Mouse (Mus musculus): ENCODE measurements around the gene Mob4. TPM values are rescaled to one million over a fixed set of nuclear protein-coding genes. Genes with fewer than 3 reads are reported as not detected.
A peak's percentile ranks its signal among the peaks of the same experiment; 100 is the strongest.

Mob4 gene
- total and polyA plus RNA-seq, 2 experiments from 2014 or later, result 95.9 to 155 TPM

DNA sequence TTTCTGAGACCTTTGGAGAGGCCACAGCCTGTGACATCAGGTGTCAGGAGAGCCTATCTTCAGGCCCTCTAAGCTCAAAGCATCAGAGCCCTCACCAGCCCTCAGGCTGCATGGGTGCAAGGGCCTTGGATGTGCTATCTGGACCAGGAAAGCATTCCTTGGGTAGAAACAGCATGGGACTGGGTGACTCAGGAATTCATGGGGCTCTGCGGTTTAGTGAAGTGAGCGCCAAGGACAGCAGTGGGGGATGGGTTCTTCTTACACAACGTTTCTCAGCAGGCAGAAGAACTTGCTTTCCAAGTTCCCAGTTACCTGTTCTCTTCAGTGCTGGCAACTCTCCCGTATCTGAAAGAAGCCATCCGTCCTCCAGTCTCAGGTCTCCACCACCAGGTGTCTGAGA lies 33.0 kb downstream of the Mob4 start:
- no peak for TF ChIP-seq CTCF (IDR thresholded peaks at IDR 0.05; ENCODE audit: low read depth)
- WGBS, result 63% methylated on average over 5 of the region's 5 CpGs

GRCm38 (mm10) chr1:55167560-55167959 lies 36.5 kb downstream of the Mob4 start:
- H3K4me1 ChIP-seq (ENCODE audit: insufficient read depth), result no peaks in the 10 kb centered on the region
- ATAC-seq, result no peak

More for the DNA sequence above, 33.0 kb downstream of the Mob4 start:
- H3K36me3 ChIP-seq (ENCODE audit: insufficient read depth), result no peaks in the 10 kb centered on the region
- no peak overlapping the region for H3K4me3 ChIP-seq (ENCODE audit: low read depth, low read length)
- no peaks in the 10 kb centered on the region for H3K4me1 ChIP-seq (ENCODE audit: insufficient read depth)
- no peak for ATAC-seq
- no peak overlapping the region for H3K4me2 ChIP-seq (ENCODE audit: low read depth)
- peaks cover under 1% of the 10 kb centered on the region; the same call in 1 of the 2 replicates for H3K9me3 ChIP-seq (ENCODE audit: low read length)
- no peak overlapping the region for H3K27ac ChIP-seq (ENCODE audit: low read depth, low read length)
- H3K9ac ChIP-seq, result no peak overlapping the region
- DNase-seq, result no peak
- H3K27me3 ChIP-seq (ENCODE audit: insufficient read depth, low read length), result no peaks in the 10 kb centered on the region

DNA sequence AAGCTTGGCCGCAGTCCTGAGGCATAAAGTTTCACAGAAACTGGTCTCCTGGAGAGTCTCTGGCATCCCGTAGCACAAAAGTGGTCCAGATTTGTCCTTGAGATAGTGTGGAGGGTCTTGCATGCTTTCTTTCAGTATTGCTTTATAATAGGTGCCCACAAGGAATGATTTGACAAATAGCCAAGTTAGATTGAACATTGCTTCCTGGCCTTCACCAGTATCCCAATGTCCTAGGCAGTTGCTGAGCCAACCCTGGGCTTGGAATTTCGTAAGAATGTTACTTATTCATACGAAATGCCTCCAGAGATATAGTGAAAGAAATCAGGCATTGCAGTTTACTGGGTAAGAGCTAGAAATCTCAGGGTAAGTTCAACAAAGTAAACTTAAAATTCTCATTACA lies 37.6 kb downstream of the Mob4 start:
- TF ChIP-seq CTCF (IDR thresholded peaks at IDR 0.05; ENCODE audit: low read depth), result no peak
- WGBS, result 96% methylated on average over 4 of the region's 4 CpGs

More at GRCm38 (mm10) chr1:55167560-55167959, 36.5 kb downstream of the Mob4 start:
- H3K9ac ChIP-seq, result no peak overlapping the region
- H3K4me2 ChIP-seq (ENCODE audit: low read depth), result no peak overlapping the region
- H3K4me3 ChIP-seq (ENCODE audit: low read depth, low read length), result no peak overlapping the region
- no peak for DNase-seq
- WGBS, result 76% methylated on average over 4 of the region's 4 CpGs
- TF ChIP-seq CTCF (IDR thresholded peaks at IDR 0.05; ENCODE audit: low read depth), result no peak
- no peaks in the 10 kb centered on the region for H3K36me3 ChIP-seq (ENCODE audit: insufficient read depth)
- peaks cover 4% of the 10 kb centered on the region; the same call in 1 of the 2 replicates for H3K9me3 ChIP-seq (ENCODE audit: low read length)
- H3K27me3 ChIP-seq (ENCODE audit: insufficient read depth, low read length), result no peaks in the 10 kb centered on the region
- H3K27ac ChIP-seq (ENCODE audit: low read depth, low read length), result no peak overlapping the region

DNA sequence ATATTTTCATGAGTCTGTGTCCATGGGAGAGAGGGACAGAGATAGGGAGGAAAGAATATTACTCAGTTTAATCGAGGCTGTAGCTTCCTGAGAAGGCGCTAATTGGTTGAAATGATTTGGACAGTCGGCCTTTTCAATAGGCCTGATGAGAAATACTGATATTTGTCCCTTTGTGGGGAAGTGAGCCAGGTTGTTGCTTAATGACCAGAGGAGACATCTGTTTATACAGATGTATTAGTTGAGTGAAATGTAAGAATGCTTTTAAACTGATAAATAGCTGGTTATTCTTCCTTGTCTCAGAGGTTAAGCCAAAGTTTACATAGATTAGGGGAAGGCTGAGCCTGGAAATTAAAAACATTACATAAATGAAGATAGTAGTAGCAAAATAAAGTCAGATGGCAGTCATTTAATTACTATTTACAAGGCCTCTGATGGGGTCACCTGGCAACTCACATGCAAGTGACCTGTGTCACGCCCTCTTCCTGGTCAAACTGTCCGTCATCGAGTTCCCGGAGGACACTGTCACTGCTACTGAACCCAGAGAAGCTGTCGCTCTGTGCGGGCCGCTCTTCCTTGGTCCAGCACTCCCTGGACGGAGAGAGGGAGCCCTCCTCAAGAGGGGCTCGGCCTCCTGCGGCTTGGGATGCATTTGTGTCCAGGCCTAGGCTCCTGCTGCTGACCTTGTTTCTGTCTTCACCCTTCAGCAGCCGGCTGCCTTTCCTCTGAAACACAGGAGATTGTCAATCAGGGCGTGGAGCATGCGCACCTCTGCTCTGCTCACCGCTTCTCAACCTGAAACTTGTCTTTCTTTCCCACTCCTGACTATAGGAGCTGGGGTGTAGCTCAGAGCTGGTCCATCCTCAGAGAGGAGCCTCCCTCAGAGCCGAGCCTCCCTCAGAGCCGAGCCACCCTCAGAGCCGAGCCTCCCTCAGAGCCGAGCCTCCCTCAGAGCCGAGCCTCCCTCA lies 40.6 kb downstream of the Mob4 start:
- 71% methylated on average over 22 of the region's 22 CpGs for WGBS
- Histone ChIP-seq H3K27me3 (ENCODE audit: insufficient read depth, low read length) (no peaks in the 10 kb centered on the region), H3K4me1 (ENCODE audit: insufficient read depth) (no peaks in the 10 kb centered on the region), H3K9me3 (ENCODE audit: low read length) (peaks cover 4% of the 10 kb centered on the region; the same call in 1 of the 2 replicates), H3K36me3 (ENCODE audit: insufficient read depth) (0 out of 2 replicates have a peak, but pooled peaks cover 2% of the 10 kb centered on the region), H3K9ac (no peak overlapping the region), H3K4me2 (ENCODE audit: low read depth) (peak overlapping the region; percentile 28), H3K27ac (ENCODE audit: low read depth, low read length) (no peak overlapping the region), H3K4me3 (ENCODE audit: low read depth, low read length) (no peak overlapping the region)
- no peak for TF ChIP-seq CTCF (IDR thresholded peaks at IDR 0.05; ENCODE audit: low read depth)
- no peak for DNase-seq
- ATAC-seq, result no peak

More for the DNA sequence above, 37.6 kb downstream of the Mob4 start:
- ATAC-seq (no peak), DNase-seq (no peak)
- no peaks in the 10 kb centered on the region for H3K4me1 ChIP-seq (ENCODE audit: insufficient read depth)
- no peak overlapping the region for H3K9ac ChIP-seq
- no peak overlapping the region for H3K4me3 ChIP-seq (ENCODE audit: low read depth, low read length)
- H3K9me3 ChIP-seq (ENCODE audit: low read length), result peaks cover 4% of the 10 kb centered on the region; the same call in 1 of the 2 replicates
- no peaks in the 10 kb centered on the region for H3K27me3 ChIP-seq (ENCODE audit: insufficient read depth, low read length)
- H3K4me2 ChIP-seq (ENCODE audit: low read depth), result no peak overlapping the region
- no peaks in the 10 kb centered on the region for H3K36me3 ChIP-seq (ENCODE audit: insufficient read depth)
- no peak overlapping the region for H3K27ac ChIP-seq (ENCODE audit: low read depth, low read length)

- 77% methylated on average over 10 of the region's 10 CpGs for WGBS
Observed at GRCm38 (mm10) chr1:55173720-55174557, 42.9 kb downstream of the Mob4 start.

GRCm38 (mm10) chr1:55174558-55175034 lies 43.6 kb downstream of the Mob4 start:
- ATAC-seq, result no peak
- 0 out of 2 replicates have a peak, but pooled peaks cover 3% of the 10 kb centered on the region for H3K36me3 ChIP-seq (ENCODE audit: insufficient read depth)
- no peaks in the 10 kb centered on the region for H3K27me3 ChIP-seq (ENCODE audit: insufficient read depth, low read length)
- no peak for DNase-seq
- H3K9me3 ChIP-seq (ENCODE audit: low read length), result no peaks in the 10 kb centered on the region
- WGBS, result 32% methylated on average over 3 of the region's 3 CpGs
- H3K4me1 ChIP-seq (ENCODE audit: insufficient read depth), result no peaks in the 10 kb centered on the region
- H3K4me2 ChIP-seq (ENCODE audit: low read depth), result no peak overlapping the region
- H3K27ac ChIP-seq (ENCODE audit: low read depth, low read length), result no peak overlapping the region
- TF ChIP-seq CTCF (IDR thresholded peaks at IDR 0.05; ENCODE audit: low read depth), result no peak
- H3K9ac ChIP-seq, result no peak overlapping the region
- no peak overlapping the region for H3K4me3 ChIP-seq (ENCODE audit: low read depth, low read length)

More at GRCm38 (mm10) chr1:55173720-55174557, 42.9 kb downstream of the Mob4 start:
- no peak for TF ChIP-seq CTCF (IDR thresholded peaks at IDR 0.05; ENCODE audit: low read depth)
- Histone ChIP-seq H3K27me3 (ENCODE audit: insufficient read depth, low read length) (no peaks in the 10 kb centered on the region), H3K36me3 (ENCODE audit: insufficient read depth) (0 out of 2 replicates have a peak, but pooled peaks cover 3% of the 10 kb centered on the region), H3K9me3 (ENCODE audit: low read length) (peaks cover 4% of the 10 kb centered on the region; the same call in 1 of the 2 replicates), H3K4me2 (ENCODE audit: low read depth) (no peak overlapping the region), H3K9ac (no peak overlapping the region), H3K4me1 (ENCODE audit: insufficient read depth) (no peaks in the 10 kb centered on the region), H3K27ac (ENCODE audit: low read depth, low read length) (no peak overlapping the region), H3K4me3 (ENCODE audit: low read depth, low read length) (no peak overlapping the region)
- ATAC-seq (no peak), DNase-seq (no peak)

Measured in forebrain, postnatal 0 days (tissue).